Mouse (Mus musculus): ENCODE measurements around the gene Tbx19. TPM values are rescaled to one million over a fixed set of nuclear protein-coding genes. Genes with fewer than 3 reads are reported as not detected.

Tbx19 gene
- total RNA-seq (2021), result not detected

GRCm38 (mm10) chr1:165160723-165161405 is at the start of gene Tbx19:
Gene Tbx19, minus strand, starts transcription at chr1:165160773.
- intact Hi-C loops (cut with DNase I), result no loop called here
- DNase-seq, result no peak

GRCm38 (mm10) chr1:165205591-165205990 is 45.0 kb upstream of the Tbx19 start:
- intact Hi-C loops (cut with DNase I), result no loop called here

GRCm38 (mm10) chr1:165203488-165204035 is 43.0 kb upstream of the Tbx19 start:
- intact Hi-C loops (cut with DNase I), result no loop called here
- DNase-seq, result no peak

More at GRCm38 (mm10) chr1:165205591-165205990, 45.0 kb upstream of the Tbx19 start:
- no peak for DNase-seq

- intact Hi-C loops (cut with DNase I), result no loop called here
- no peak for DNase-seq
Observed at GRCm38 (mm10) chr1:165201445-165202012, 41.0 kb upstream of the Tbx19 start.

GRCm38 (mm10) chr1:165200748-165201147 is 40.2 kb upstream of the Tbx19 start:
- intact Hi-C loops (cut with DNase I), result no loop called here
- no peak for DNase-seq

GRCm38 (mm10) chr1:165199639-165200038 is 39.1 kb upstream of the Tbx19 start:
- intact Hi-C loops (cut with DNase I), result no loop called here
- no peak for DNase-seq

GRCm38 (mm10) chr1:165198951-165199350 is 38.4 kb upstream of the Tbx19 start:
- intact Hi-C loops (cut with DNase I), result no loop called here
- no peak for DNase-seq

- no peak for DNase-seq
- intact Hi-C loops (cut with DNase I), result no loop called here
Observed at GRCm38 (mm10) chr1:165197875-165198274, 37.3 kb upstream of the Tbx19 start.

GRCm38 (mm10) chr1:165195396-165195960 is 34.9 kb upstream of the Tbx19 start:
- no peak for DNase-seq
- intact Hi-C loops (cut with DNase I), result no loop called here

GRCm38 (mm10) chr1:165194662-165195013 is 34.1 kb upstream of the Tbx19 start:
- DNase-seq, result no peak
- intact Hi-C loops (cut with DNase I), result loop anchor here (5.0 kb wide), 1 partner anchor 43 kb away; the partner anchor contains the start of gene Tiprl

- peak; percentile 90 for DNase-seq
- intact Hi-C loops (cut with DNase I), result loop anchor here (5.0 kb wide), 1 partner anchor 43 kb away; the partner anchor contains the start of gene Tiprl
Observed at GRCm38 (mm10) chr1:165193880-165194661, 33.5 kb upstream of the Tbx19 start, which contains the start of gene Sft2d2. Gene Sft2d2, minus strand, starts transcription at chr1:165194438.

GRCm38 (mm10) chr1:165193426-165193825 is 32.9 kb upstream of the Tbx19 start:
- intact Hi-C loops (cut with DNase I), result loop anchor here (5.0 kb wide), 1 partner anchor 44 kb away; the partner anchor contains the start of gene Tiprl
- peak in 1 of 2 experiments; percentile 32 for DNase-seq

GRCm38 (mm10) chr1:165192714-165193264 is 32.2 kb upstream of the Tbx19 start:
- no peak for DNase-seq
- intact Hi-C loops (cut with DNase I), result loop anchor here (5.0 kb wide), 1 partner anchor 45 kb away; the partner anchor contains the start of gene Tiprl

- intact Hi-C loops (cut with DNase I), result loop anchor here (5.0 kb wide), 1 partner anchor 45 kb away; the partner anchor contains the start of gene Tiprl
Observed at GRCm38 (mm10) chr1:165192102-165192501, 31.5 kb upstream of the Tbx19 start.

GRCm38 (mm10) chr1:165191611-165192010 is 31.0 kb upstream of the Tbx19 start:
- DNase-seq, result peak; percentile 21 to 30
- intact Hi-C loops (cut with DNase I), result loop anchor here (5.0 kb wide), 1 partner anchor 46 kb away; the partner anchor contains the start of gene Tiprl

More at GRCm38 (mm10) chr1:165192102-165192501, 31.5 kb upstream of the Tbx19 start:
- no peak for DNase-seq

- DNase-seq, result no peak
- intact Hi-C loops (cut with DNase I), result loop anchor here (5.0 kb wide), 1 partner anchor 47 kb away; the partner anchor contains the start of gene Tiprl
Observed at GRCm38 (mm10) chr1:165190571-165191273, 30.1 kb upstream of the Tbx19 start.

- intact Hi-C loops (cut with DNase I), result loop anchor here (5.0 kb wide), 1 partner anchor 47 kb away; the partner anchor contains the start of gene Tiprl
- DNase-seq, result no peak
Observed at GRCm38 (mm10) chr1:165190068-165190467, 29.5 kb upstream of the Tbx19 start.

- intact Hi-C loops (cut with DNase I), result no loop called here
- no peak for DNase-seq
Observed at GRCm38 (mm10) chr1:165188806-165189580, 28.4 kb upstream of the Tbx19 start.

- DNase-seq, result no peak
- intact Hi-C loops (cut with DNase I), result no loop called here
Observed at GRCm38 (mm10) chr1:165187357-165187756, 26.8 kb upstream of the Tbx19 start.

All from heart, postnatal 10 days (tissue).